Comparison of ENCODE assay signal across 1 mouse cellular context in the genomic region with DNA sequence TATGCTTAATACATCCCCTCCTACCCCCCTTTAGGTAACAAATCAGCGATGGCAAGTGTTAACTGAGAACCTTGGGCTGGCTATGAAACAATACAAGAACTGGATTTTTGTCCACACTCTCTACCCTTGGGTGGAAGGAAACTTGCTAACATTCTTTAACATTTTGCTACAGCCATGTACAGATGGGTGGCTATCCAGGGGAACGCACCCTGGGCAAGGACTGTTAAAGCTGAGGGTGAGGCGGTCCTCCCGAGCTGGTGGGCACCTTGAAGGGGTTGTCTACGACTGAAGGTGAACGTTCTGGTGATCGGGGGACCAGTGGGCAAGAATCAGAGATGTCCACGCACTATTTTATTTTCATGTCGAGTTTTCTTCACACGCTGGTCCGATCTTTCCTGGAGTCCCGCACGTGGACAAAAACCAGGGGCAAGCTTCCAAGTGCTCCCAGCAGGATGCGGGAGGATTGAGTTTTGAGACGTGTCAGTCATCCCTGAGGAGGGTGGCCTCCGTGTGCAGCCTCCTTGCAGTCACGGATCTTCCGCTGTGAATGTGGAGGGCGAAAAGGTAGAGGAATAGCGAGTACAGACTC.
TF ChIP-seq lines count a peak whose summit lies in the region.

No protein-coding gene starts in this region.

TF ChIP-seq in MEL, 35 proteins besides CTCF, POLR2A, EP300 and RAD21:
- TF ChIP-seq MXI1 (IDR thresholded peaks at IDR 0.05; ENCODE audit: low read depth, low read length) (peak; percentile 80; the same call in 1 of the 2 replicates), NELFE (IDR thresholded peaks at IDR 0.05; ENCODE audit: low read depth, low read length) (peak; percentile 17; the same call in 1 of the 2 replicates), ZNF384 (IDR thresholded peaks at IDR 0.05; ENCODE audit: low read depth, low read length) (no peak)
TF ChIP-seq in MEL: peak in this region for 2.
